Mouse (Mus musculus) C3H10T1/2 (cell line): ENCODE results near the gene Pecr. TPM values are rescaled to one million over a fixed set of nuclear protein-coding genes. Genes with fewer than 3 reads are reported as not detected.

Experiments used
- polyA plus RNA-seq, 2 experiments: library from polyadenylated mRNA; unstranded; fragments of >200 nt; fragmentation: generic; extraction: Trizol; gene quantifications; one replicate each; pipeline ENCODE4 v1.2.1; 2012; ENCODE audit warnings: missing spikeins in 2 of 2

Gene Pecr
- 1 to 10 TPM; 4.4 to 9.0 TPM for polyA plus RNA-seq

DNA sequence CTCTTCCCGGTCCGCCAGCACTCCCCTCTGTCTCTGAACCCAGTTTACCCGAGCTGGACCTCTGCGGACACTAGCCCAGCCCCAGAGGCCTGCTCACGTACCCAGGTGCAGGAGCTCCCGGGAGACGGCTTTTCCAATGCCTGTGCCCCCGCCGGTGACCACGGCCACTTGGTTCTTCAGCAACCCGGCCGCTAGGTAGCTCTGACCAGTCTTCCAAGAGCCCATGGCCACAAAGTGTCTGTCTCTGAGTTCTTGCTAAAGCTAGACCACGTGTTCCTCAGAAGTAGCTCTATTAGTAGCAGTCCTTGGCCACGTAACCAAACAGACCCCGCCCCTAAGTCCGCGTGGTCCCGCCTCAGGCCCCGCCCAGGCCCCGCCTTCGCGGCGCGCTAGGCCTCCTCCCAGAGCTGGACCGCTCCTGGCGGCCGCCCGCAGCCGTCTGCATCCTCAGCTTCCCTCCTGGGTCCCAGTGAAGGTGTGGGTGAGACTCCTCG is at the start of gene Pecr, which contains the start of gene Tmem169:
Gene Pecr, minus strand, starts transcription at position 323 of the 494 bp plus-strand sequence.
Gene Tmem169, plus strand, starts transcription at position 378 of the 494 bp plus-strand sequence.

GRCm38 (mm10) chr1:72307317-72307798 is 23.2 kb upstream of the Pecr start, which contains the start of gene Xrcc5:
TSS of gene Xrcc5 (plus strand) at chr1:72307421.

GRCm38 (mm10) chr1:72211701-72212699 is 72.1 kb downstream of the Pecr start, which contains the start of gene Mreg:
TSS of gene Mreg (minus strand) at chr1:72212307.

Other genes with a start within 250 kb of the Pecr start
- gene Mreg, start 72.0 kb downstream of the Pecr start, polyA plus RNA-seq, result under 1 TPM; 0.04 to 0.12 TPM
- under 1 TPM; 0.06 to 0.45 TPM for gene Tmem169, start 55 bp upstream of the Pecr start, polyA plus RNA-seq
- 10 to 100 TPM in 1 of 2 experiments, 1 to 10 TPM in 1; 2.2 to 12.1 TPM for gene Xrcc5, start 23.1 kb upstream of the Pecr start, polyA plus RNA-seq